Mouse (Mus musculus): ENCODE results near the gene Hipk2. TPM values are rescaled to one million over a fixed set of nuclear protein-coding genes. Genes with fewer than 3 reads are reported as not detected.

The Hipk2 gene
- polyA plus RNA-seq, 1 experiment from 2014 or later: 13.9 TPM

- H3K27me3 ChIP-seq: no peaks in the 10 kb centered on the region
- ATAC-seq (ENCODE audit: insufficient number of reproducible peaks, low FRiP score, low TSS enrichment, low read depth): no peak
- 88% methylated on average over 2 of the region's 2 CpGs for WGBS
Measured at GRCm38 (mm10) chr6:38860301-38860700, 15.7 kb downstream of the Hipk2 start.

GRCm38 (mm10) chr6:38859819-38860218 is 16.1 kb downstream of the Hipk2 start:
- Histone ChIP-seq H3K4me3 (no peak overlapping the region), H3K4me2 (no peak overlapping the region), H3K9me3 (no peaks in the 10 kb centered on the region), H3K27ac (no peak overlapping the region), H3K4me1 (peaks cover 3% of the 10 kb centered on the region; the same call in 1 of the 2 replicates), H3K36me3 (no peaks in the 10 kb centered on the region), H3K9ac (no peak overlapping the region), H3K27me3 (no peaks in the 10 kb centered on the region)
- WGBS: 95% methylated on average over 1 of the region's 1 CpGs
- ATAC-seq (ENCODE audit: insufficient number of reproducible peaks, low FRiP score, low TSS enrichment, low read depth): no peak

More at GRCm38 (mm10) chr6:38860301-38860700, 15.7 kb downstream of the Hipk2 start:
- Histone ChIP-seq H3K4me3 (no peak overlapping the region), H3K4me2 (no peak overlapping the region), H3K4me1 (peaks cover 6% of the 10 kb centered on the region; the same call in 1 of the 2 replicates), H3K9me3 (no peaks in the 10 kb centered on the region), H3K27ac (no peak overlapping the region), H3K36me3 (no peaks in the 10 kb centered on the region), H3K9ac (no peak overlapping the region)

DNA sequence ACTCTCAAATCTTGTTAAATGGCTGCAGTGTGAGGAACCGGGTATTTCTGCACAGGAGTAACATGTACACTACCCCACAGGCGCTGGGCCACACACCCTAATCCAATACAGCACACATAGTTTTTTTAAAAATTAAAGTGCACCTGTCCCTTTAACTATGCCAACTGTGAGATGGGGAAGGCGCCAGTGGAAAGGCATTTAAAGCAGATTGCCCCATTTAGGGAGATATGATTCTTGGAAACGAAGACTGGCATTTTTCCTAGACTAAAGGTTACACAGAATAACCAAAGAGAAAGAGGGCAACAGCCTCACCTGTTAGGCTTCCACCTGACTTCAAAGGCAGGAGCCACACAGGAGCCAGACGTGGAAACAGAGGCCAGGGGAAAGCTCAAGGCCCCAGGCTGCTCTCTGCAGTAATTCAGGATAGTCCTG is 22.4 kb downstream of the Hipk2 start:
- no peaks in the 10 kb centered on the region for H3K9me3 ChIP-seq
- no peaks in the 10 kb centered on the region for H3K27me3 ChIP-seq
- WGBS: 51% methylated on average over 5 of the region's 5 CpGs
- H3K4me3 ChIP-seq: no peak overlapping the region
- peaks cover 11% of the 10 kb centered on the region for H3K4me1 ChIP-seq
- no peak overlapping the region for H3K9ac ChIP-seq
- H3K27ac ChIP-seq: no peak overlapping the region
- H3K36me3 ChIP-seq: no peaks in the 10 kb centered on the region
- no peak overlapping the region for H3K4me2 ChIP-seq
- ATAC-seq (ENCODE audit: insufficient number of reproducible peaks, low FRiP score, low TSS enrichment, low read depth): no peak

DNA sequence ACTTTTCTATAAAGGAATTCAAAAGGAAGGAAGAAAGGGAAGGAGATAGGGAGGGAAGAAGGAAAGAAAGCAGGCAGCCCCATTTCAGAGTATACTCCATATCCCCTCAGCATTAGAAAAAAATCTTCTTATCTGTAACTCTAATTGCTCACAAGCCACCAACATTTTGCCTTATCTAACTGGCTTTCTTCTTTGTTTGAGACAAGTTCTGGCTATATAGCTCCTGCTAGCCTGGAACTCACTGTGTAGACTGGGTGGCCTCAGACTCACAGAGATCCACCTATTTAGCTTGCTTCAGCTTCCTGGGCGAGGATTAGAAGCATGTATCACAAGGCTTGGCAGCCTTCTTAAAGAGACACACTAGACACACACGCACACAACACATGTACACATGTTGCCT is 24.2 kb downstream of the Hipk2 start:
- Histone ChIP-seq H3K27ac (no peak overlapping the region), H3K4me3 (no peak overlapping the region), H3K27me3 (no peaks in the 10 kb centered on the region), H3K36me3 (no peaks in the 10 kb centered on the region), H3K4me2 (no peak overlapping the region), H3K4me1 (peaks cover 28% of the 10 kb centered on the region), H3K9me3 (no peaks in the 10 kb centered on the region), H3K9ac (no peak overlapping the region)
- 80% methylated on average over 2 of the region's 2 CpGs for WGBS
- no peak for ATAC-seq (ENCODE audit: insufficient number of reproducible peaks, low FRiP score, low TSS enrichment, low read depth)

DNA sequence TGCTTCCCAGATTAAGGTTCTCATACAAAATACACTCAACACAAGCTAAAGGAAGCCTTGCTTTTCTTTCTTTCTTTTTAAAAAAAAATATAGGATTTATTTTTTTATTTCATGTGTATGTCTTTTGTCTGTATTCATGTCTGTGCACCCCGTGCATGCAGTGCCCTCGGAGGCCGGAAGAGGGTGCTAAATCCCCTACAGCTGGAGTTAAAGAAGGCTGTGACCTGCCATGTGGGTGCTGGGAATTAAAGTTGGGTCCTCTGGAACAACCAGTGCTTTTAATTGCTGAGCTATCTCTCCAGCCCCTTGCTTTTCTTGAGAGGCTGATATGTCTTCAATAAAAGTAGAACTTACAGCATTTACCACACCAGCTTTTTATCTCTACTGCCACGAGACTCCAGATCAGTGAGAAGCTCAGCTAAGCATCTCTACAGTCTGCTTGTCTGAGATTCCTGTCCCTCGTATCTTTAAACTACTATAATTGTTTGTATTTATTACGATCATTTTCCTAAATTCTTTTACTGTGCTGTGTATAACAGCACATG is 25.2 kb downstream of the Hipk2 start:
- Histone ChIP-seq H3K4me2 (no peak overlapping the region), H3K9me3 (no peaks in the 10 kb centered on the region), H3K4me1 (peaks cover 36% of the 10 kb centered on the region), H3K9ac (no peak overlapping the region), H3K4me3 (no peak overlapping the region), H3K36me3 (no peaks in the 10 kb centered on the region), H3K27ac (no peak overlapping the region), H3K27me3 (no peaks in the 10 kb centered on the region)
- 89% methylated on average over 6 of the region's 6 CpGs for WGBS
- ATAC-seq (ENCODE audit: insufficient number of reproducible peaks, low FRiP score, low TSS enrichment, low read depth): no peak

DNA sequence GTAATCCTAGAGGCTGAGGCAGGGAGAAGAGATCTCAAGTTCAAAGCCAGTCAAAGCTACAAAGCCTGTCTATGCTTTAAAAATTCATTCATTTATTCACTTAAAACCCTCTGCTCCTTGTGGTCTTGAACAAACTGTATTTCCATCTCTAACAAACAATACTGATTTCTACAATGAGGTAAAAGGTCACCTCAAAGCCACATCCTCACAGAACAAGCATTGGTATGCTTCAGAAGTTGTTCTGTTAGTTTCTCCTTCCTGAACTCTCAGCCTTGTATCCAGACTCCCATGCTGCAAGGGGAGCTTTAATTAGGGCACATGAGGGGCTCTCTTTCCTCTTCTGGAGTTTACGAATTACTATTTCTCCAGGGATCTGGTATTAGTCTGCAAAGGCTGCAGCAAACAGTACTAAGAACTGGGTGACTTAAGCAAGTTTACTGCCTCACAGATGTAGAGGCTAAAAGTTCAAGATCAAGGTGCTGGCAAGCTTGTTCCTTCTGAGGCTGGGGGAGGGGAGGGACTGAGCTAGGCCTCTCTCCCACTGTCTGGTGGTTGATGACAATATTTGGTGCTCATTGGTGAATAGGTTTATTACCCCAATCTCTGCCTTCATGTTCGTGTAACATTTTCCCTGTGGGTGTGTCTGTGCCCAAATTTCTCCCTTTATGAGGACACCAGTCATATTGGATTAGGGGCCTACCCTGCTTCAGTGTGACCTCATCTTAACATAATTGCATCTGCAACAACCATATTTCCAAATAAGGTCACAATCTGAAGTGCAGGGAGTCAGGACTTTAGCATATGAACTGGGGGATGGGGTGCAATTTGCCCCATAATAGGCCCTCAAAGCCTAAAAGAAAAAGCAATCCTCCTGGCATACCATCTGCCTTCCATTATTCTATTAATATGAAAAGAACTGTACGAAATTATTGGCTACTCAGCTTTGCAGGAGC is 27.7 kb downstream of the Hipk2 start:
- peaks cover 39% of the 10 kb centered on the region for H3K4me1 ChIP-seq
- 0 out of 2 replicates have a peak overlapping the region, but pooled peaks have one; percentile 9 for H3K27ac ChIP-seq
- no peak overlapping the region for H3K4me2 ChIP-seq
- 27% methylated on average over 3 of the region's 3 CpGs for WGBS
- ATAC-seq (ENCODE audit: insufficient number of reproducible peaks, low FRiP score, low TSS enrichment, low read depth): no peak
- H3K9me3 ChIP-seq: no peaks in the 10 kb centered on the region
- H3K27me3 ChIP-seq: no peaks in the 10 kb centered on the region
- H3K4me3 ChIP-seq: no peak overlapping the region
- H3K9ac ChIP-seq: no peak overlapping the region
- H3K36me3 ChIP-seq: no peaks in the 10 kb centered on the region

DNA sequence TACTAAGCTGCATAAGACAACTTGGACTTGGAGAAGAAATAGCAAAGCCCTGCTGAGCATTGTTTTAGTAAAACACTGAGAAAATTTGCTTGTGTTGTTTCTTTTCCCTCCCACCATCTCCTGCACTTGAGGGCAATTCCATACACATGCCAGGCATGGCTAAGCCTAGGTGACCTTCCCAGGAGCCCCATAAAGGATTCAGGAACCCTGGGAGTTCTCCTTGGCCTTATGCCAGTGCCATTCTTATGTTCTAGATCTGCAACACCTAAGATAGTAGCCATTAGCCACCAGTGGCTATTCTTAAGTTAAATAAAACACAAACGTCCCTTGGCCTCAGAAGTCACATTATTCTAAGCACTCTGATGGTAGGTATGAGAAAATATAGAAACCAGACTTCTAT is 28.5 kb downstream of the Hipk2 start:
- Histone ChIP-seq H3K9ac (no peak overlapping the region), H3K4me3 (no peak overlapping the region), H3K36me3 (no peaks in the 10 kb centered on the region), H3K4me2 (no peak overlapping the region), H3K27me3 (no peaks in the 10 kb centered on the region), H3K4me1 (peaks cover 39% of the 10 kb centered on the region), H3K9me3 (no peaks in the 10 kb centered on the region), H3K27ac (0 out of 2 replicates have a peak overlapping the region, but pooled peaks have one; percentile 17)
- no peak for ATAC-seq (ENCODE audit: insufficient number of reproducible peaks, low FRiP score, low TSS enrichment, low read depth)
- 40% methylated on average over 1 of the region's 1 CpGs for WGBS

- Histone ChIP-seq H3K4me1 (peaks cover 39% of the 10 kb centered on the region), H3K27ac (no peak overlapping the region), H3K27me3 (no peaks in the 10 kb centered on the region), H3K4me2 (no peak overlapping the region), H3K9me3 (no peaks in the 10 kb centered on the region), H3K4me3 (no peak overlapping the region), H3K9ac (no peak overlapping the region), H3K36me3 (no peaks in the 10 kb centered on the region)
- no peak for ATAC-seq (ENCODE audit: insufficient number of reproducible peaks, low FRiP score, low TSS enrichment, low read depth)
- WGBS: 78% methylated on average over 6 of the region's 6 CpGs
Measured at GRCm38 (mm10) chr6:38846330-38847195, 29.4 kb downstream of the Hipk2 start.

DNA sequence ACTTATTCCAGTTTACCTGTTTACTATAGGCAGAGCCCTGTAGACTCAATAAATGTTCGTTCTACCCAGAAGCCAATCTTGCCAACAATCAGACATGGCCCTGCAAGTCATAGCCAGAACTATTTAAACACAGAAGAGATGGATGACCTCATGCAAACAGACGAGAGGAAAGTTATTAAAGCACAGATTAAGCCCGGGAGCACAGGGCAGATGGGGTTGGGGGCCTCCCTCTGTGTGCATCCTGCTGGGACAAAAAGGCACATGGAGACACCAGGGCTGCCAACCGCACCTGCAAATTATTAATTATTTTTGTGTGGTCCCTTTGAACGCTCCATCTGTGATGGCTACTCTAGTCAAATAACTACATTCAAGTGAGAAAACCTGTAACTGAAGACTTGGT is 30.1 kb downstream of the Hipk2 start:
- Histone ChIP-seq H3K4me2 (no peak overlapping the region), H3K9ac (no peak overlapping the region), H3K9me3 (no peaks in the 10 kb centered on the region), H3K4me1 (peaks cover 42% of the 10 kb centered on the region), H3K27ac (no peak overlapping the region), H3K4me3 (no peak overlapping the region), H3K27me3 (no peaks in the 10 kb centered on the region), H3K36me3 (no peaks in the 10 kb centered on the region)
- 62% methylated on average over 5 of the region's 5 CpGs for WGBS
- no peak for ATAC-seq (ENCODE audit: insufficient number of reproducible peaks, low FRiP score, low TSS enrichment, low read depth)

- H3K9ac ChIP-seq: no peak overlapping the region
- H3K9me3 ChIP-seq: no peaks in the 10 kb centered on the region
- H3K4me1 ChIP-seq: peaks cover 42% of the 10 kb centered on the region
- no peak overlapping the region for H3K4me3 ChIP-seq
- H3K4me2 ChIP-seq: no peak overlapping the region
- 53% methylated on average over 1 of the region's 1 CpGs for WGBS
- no peak overlapping the region for H3K27ac ChIP-seq
- ATAC-seq (ENCODE audit: insufficient number of reproducible peaks, low FRiP score, low TSS enrichment, low read depth): no peak
- no peaks in the 10 kb centered on the region for H3K27me3 ChIP-seq
- H3K36me3 ChIP-seq: no peaks in the 10 kb centered on the region
Measured at GRCm38 (mm10) chr6:38845117-38845516, 30.8 kb downstream of the Hipk2 start.

GRCm38 (mm10) chr6:38841551-38841950 is 34.4 kb downstream of the Hipk2 start:
- Histone ChIP-seq H3K9ac (no peak overlapping the region), H3K4me3 (no peak overlapping the region), H3K27me3 (no peaks in the 10 kb centered on the region), H3K27ac (no peak overlapping the region), H3K9me3 (no peaks in the 10 kb centered on the region), H3K4me2 (no peak overlapping the region), H3K4me1 (peaks cover 20% of the 10 kb centered on the region), H3K36me3 (no peaks in the 10 kb centered on the region)
- ATAC-seq (ENCODE audit: insufficient number of reproducible peaks, low FRiP score, low TSS enrichment, low read depth): no peak
- WGBS: 80% methylated on average over 3 of the region's 3 CpGs

All from limb, embryonic 15.5 days (tissue).